ENCODE assay signal across 10 mouse cellular contexts in the genomic region with DNA sequence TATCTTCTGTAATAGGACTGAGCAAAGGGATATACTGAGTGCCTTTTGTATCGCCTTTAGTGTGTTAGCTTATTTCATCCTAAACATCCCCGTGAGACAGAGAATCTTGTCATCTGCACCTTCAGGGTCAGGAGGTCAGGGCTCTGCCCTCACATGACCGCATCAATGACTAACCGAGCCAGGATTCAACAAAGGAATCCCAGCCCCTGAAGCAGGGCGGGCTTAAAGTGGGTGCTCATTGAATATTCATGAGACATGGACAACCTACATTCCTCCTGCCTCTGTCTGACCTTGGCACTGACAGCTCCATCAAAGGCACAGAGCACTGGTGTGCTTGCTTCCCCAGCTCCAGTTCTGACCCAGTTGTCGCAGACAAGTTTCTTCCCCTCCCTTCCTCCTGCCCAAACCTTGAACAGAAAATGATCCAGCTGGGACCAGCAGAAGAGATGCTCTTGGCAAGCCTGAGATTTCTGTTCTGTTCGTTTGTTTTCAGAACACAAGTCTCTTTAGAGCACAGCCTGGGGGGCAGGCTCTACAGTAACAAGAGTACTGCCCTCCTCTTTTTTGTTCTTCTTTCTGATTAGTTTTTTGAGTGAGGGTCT.
DNase-seq lines count a peak whose midpoint lies in the region; ATAC-seq lines count a peak whose summit lies in the region.
"Had no signal": no experiment of that assay in that cellular context is flagged by ENCODE, and none has a peak within 500 bp of the region (broad histone marks: within the 10 kb centered on the region; RNA-seq: fewer than 3 reads in every experiment).

No protein-coding gene starts in this region.

- 42% methylated on average over 7 of the region's 7 CpGs for WGBS in liver, embryonic 11.5 days
- 8% methylated on average over 7 of the region's 7 CpGs for WGBS in midbrain, embryonic 12.5 days

- H3K9me3 ChIP-seq in liver, embryonic 11.5 days (ENCODE audit: control insufficient read depth, low read length): no peaks in the 10 kb centered on the region
- H3K9me3 ChIP-seq in midbrain, embryonic 12.5 days: no peaks in the 10 kb centered on the region

- H3K9ac ChIP-seq in liver, embryonic 11.5 days (ENCODE audit: low read depth, low read length): no peak overlapping the region
- no peak overlapping the region for H3K9ac ChIP-seq in midbrain, embryonic 12.5 days (replicated peaks)
- H3K9ac ChIP-seq: liver, embryonic 14.5 days had no signal

- peak overlapping the region; percentile 14; the same call in 1 of the 2 replicates for H3K4me2 ChIP-seq in liver, embryonic 11.5 days
- H3K4me2 ChIP-seq in midbrain, embryonic 12.5 days (replicated peaks): no peak overlapping the region

- H3K36me3 ChIP-seq in liver, embryonic 11.5 days (ENCODE audit: control insufficient read depth, insufficient read depth, low read length): no peaks in the 10 kb centered on the region
- no peaks in the 10 kb centered on the region for H3K36me3 ChIP-seq in midbrain, embryonic 12.5 days

- H3K27ac ChIP-seq in liver, embryonic 11.5 days (ENCODE audit: low read depth, low read length): no peak overlapping the region
- 0 out of 2 replicates have a peak overlapping the region, but pooled peaks have one; percentile 15 for H3K27ac ChIP-seq in midbrain, embryonic 12.5 days (replicated peaks)
- H3K27ac ChIP-seq: liver, embryonic 14.5 days had no signal

- H3K27me3 ChIP-seq in liver, embryonic 11.5 days (replicated peaks; ENCODE audit: control insufficient read depth, insufficient read depth, low read length): no peaks in the 10 kb centered on the region
- H3K27me3 ChIP-seq in midbrain, embryonic 12.5 days: no peaks in the 10 kb centered on the region

- DNase-seq in adrenal gland, adult 8-10 months: peak; percentile 33
- no peak for DNase-seq in adrenal gland, postnatal 25 days
- DNase-seq in liver, embryonic 11.5 days (ENCODE audit: low spot score): no peak
- no peak for DNase-seq in liver
- peak; percentile 79 for DNase-seq in brain, adult 2 months (ENCODE audit: low read depth, low spot score)
- DNase-seq in thymus, postnatal 14 days: no peak
- DNase-seq in right cerebral cortex, postnatal 36 days (ENCODE audit: low spot score in 2 of 2): no peak
- DNase-seq: heart, postnatal 10 days had no signal

- H3K4me1 ChIP-seq in liver, embryonic 11.5 days (replicated peaks; ENCODE audit: control insufficient read depth, insufficient read depth, low read length): peaks cover 28% of the 10 kb centered on the region
- peaks cover 24% of the 10 kb centered on the region for H3K4me1 ChIP-seq in midbrain, embryonic 12.5 days

- no peak for ATAC-seq in liver, embryonic 11.5 days (replicated peaks; ENCODE audit: low FRiP score)
- peak; percentile 38; the same call in 1 of the 2 replicates for ATAC-seq in midbrain, embryonic 12.5 days (ENCODE audit: low FRiP score, low read depth)

- no peak overlapping the region for H3K4me3 ChIP-seq in liver, embryonic 11.5 days (ENCODE audit: low read depth, low read length)
- H3K4me3 ChIP-seq in midbrain, embryonic 12.5 days: no peak overlapping the region

Comparison
In these comparisons a context has a peak if more than half of its experiments do, and no peak if none do; other contexts are left out.
1. DNase-seq: peak in adrenal gland, adult 8-10 months (single experiment) and brain, adult 2 months (single experiment); none in adrenal gland, postnatal 25 days (single experiment), liver, embryonic 11.5 days (single experiment), liver (single experiment), thymus, postnatal 14 days (single experiment) and right cerebral cortex, postnatal 36 days (0 of 2).